Mouse (Mus musculus) small intestine, adult 2 months (tissue): ENCODE measurements at regions not wholly inside any gene's neighbourhood (a gene's known extent, or its start where the extent isn't known, plus 50 kb on each side); places are given as distances from the start of the nearest gene placed in this dataset.

Experiments
- CTCF ChIP-seq: fragments of 200-500 bp; IDR thresholded peaks from 2 replicates; pipeline ENCODE4 v1.5.1; 2012; ENCODE audit warnings: low read depth, mild to moderate bottlenecking, control low read depth, inconsistent platforms, low read length, moderate library complexity, mixed read lengths; ENCODE audit not compliant: insufficient replicate concordance, insufficient read length; ENCODE audit errors: extremely low read depth
- POLR2A ChIP-seq: fragments of 200-500 bp; IDR thresholded peaks from 2 replicates; pipeline ENCODE4 v1.6.1; 2012; ENCODE audit warnings: low read depth, mild to moderate bottlenecking, control low read depth, inconsistent platforms, low read length, moderate library complexity

GRCm38 (mm10) chr15:57568006-57568630, 90.7 kb upstream of the Slc22a22 start:
- TF ChIP-seq POLR2A, result no peak
- TF ChIP-seq CTCF, result no peak
